26 mouse cellular contexts compared by ENCODE assay signal in the genomic region with DNA sequence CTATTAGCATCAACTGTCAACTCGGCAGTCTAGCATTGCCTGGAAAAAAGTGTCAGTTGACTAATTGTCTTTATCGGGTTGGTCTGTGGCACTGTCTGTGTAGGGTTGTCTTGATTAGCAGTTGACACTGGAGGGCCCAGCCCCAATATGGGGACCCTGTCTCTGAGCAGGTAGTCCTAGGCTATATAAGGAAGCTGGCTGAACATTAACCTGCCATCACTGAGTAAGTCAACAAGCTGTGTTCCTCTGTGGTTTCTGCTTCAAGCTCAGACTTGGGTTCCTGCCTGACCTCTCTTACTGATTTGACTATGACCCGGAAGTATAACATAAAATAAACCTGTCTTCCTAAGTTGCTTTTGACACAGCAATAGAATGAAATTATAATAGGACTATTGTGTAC. TPM values are rescaled to one million over a fixed set of nuclear protein-coding genes. Genes with fewer than 3 reads are reported as not detected.
"Had no signal": no experiment of that assay in that cellular context is flagged by ENCODE, and none has a peak within 500 bp of the region (broad histone marks: within the 10 kb centered on the region; RNA-seq: fewer than 3 reads in every experiment).

No protein-coding gene starts in this region.

- H3K9me3 ChIP-seq: kidney, embryonic 15.5 days; lung, embryonic 15.5 days; midbrain, embryonic 10.5 days; midbrain, embryonic 15.5 days; neural tube, embryonic 13.5 days had no signal

- DNase-seq: kidney, adult 11 months; kidney, adult 8-10 months; kidney, postnatal 10 days; kidney, postnatal 36 days; liver, embryonic 13.5 days; lung, adult 18-20 months; lung, postnatal 10 days; lung, postnatal 36 days; retina, postnatal 1 day; right cerebral cortex, postnatal 25 days; spleen, adult 18-20 months; thymus, adult 18-20 months; thymus, postnatal 36 days had no signal

- H3K27me3 ChIP-seq: kidney, embryonic 15.5 days; liver, embryonic 13.5 days; lung, embryonic 15.5 days; megakaryocyte, embryonic 14.5 days; midbrain, embryonic 15.5 days; neural tube, embryonic 13.5 days had no signal

- H3K9ac ChIP-seq: kidney, embryonic 15.5 days; liver, embryonic 13.5 days; lung, embryonic 15.5 days; midbrain, embryonic 15.5 days; neural tube, embryonic 13.5 days had no signal

- H3K36me3 ChIP-seq: midbrain, embryonic 15.5 days had no signal

- H3K4me1 ChIP-seq: kidney, embryonic 15.5 days; lung, embryonic 15.5 days; midbrain, embryonic 10.5 days; midbrain, embryonic 15.5 days; neural tube, embryonic 13.5 days had no signal

- H3K27ac ChIP-seq: kidney, embryonic 15.5 days; liver, embryonic 13.5 days; lung, embryonic 15.5 days; midbrain, embryonic 10.5 days; midbrain, embryonic 15.5 days; neural tube, embryonic 13.5 days had no signal

- ATAC-seq: hindbrain, embryonic 16.5 days; midbrain, embryonic 15.5 days had no signal

- H3K4me2 ChIP-seq: kidney, embryonic 15.5 days; liver, embryonic 13.5 days; lung, embryonic 15.5 days; midbrain, embryonic 15.5 days; neural tube, embryonic 13.5 days had no signal

- H3K4me3 ChIP-seq: kidney, embryonic 15.5 days; liver, embryonic 13.5 days; lung, embryonic 15.5 days; megakaryocyte, embryonic 14.5 days; midbrain, embryonic 10.5 days; midbrain, embryonic 15.5 days; myocyte; neural tube, embryonic 13.5 days had no signal

RNA-seq across cellular contexts. Expression of a gene that starts 7.4 kb away (rescaled TPM):
- total RNA-seq: layer of hippocampus, adult 8-10 months; left cerebral cortex, adult 8-10 months; monocyte, adult 5-6 weeks; neutrophil, adult 5-6 weeks had no signal

RNA-seq across cellular contexts. Expression of a gene that starts 20.9 kb away (rescaled TPM):
- polyA plus RNA-seq: testis, adult 2 months had no signal
